In genomic region chr3:108164091-108164490, GRCm38 (mm10) we compare ENCODE assay signal across 8 mouse cellular contexts. TPM values are rescaled to one million over a fixed set of nuclear protein-coding genes. Genes with fewer than 3 reads are reported as not detected.
"Had no signal": no experiment of that assay in that cellular context is flagged by ENCODE, and none has a peak within 500 bp of the region (broad histone marks: within the 10 kb centered on the region; RNA-seq: fewer than 3 reads in every experiment).

No protein-coding gene starts in this region.

- H3K9me3 ChIP-seq: midbrain, embryonic 13.5 days; neural tube, embryonic 13.5 days; neural tube, embryonic 15.5 days had no signal

- H3K36me3 ChIP-seq: midbrain, embryonic 13.5 days; neural tube, embryonic 13.5 days; neural tube, embryonic 15.5 days had no signal

- H3K27me3 ChIP-seq: midbrain, embryonic 13.5 days; neural tube, embryonic 15.5 days had no signal

- H3K4me3 ChIP-seq: myocyte had no signal

- H3K4me2 ChIP-seq: midbrain, embryonic 11.5 days had no signal

- H3K9ac ChIP-seq: lung, embryonic 14.5 days; midbrain, embryonic 13.5 days had no signal

RNA-seq across cellular contexts. Expression of gene Gpr61, which starts 9.4 kb away (rescaled TPM):
- total RNA-seq: megakaryocyte, adult 5-6 weeks; megakaryocyte-erythroid progenitor cell, adult 5-6 weeks had no signal
